Mouse (Mus musculus) spleen, adult 10 weeks (tissue): Measurements from ENCODE around the gene Gm14408. TPM values are rescaled to one million over a fixed set of nuclear protein-coding genes. Genes with fewer than 3 reads are reported as not detected.

Source experiments
- polyA plus RNA-seq: library from polyadenylated mRNA; stranded (reverse); fragments of 350-450 nt; fragmentation: Illumina TruSeq; extraction: RNeasy Lipid Tissue Mini Kit (QIAGEN cat#74804); gene quantifications from one replicate; pipeline ENCODE4 v1.2.3, GENCODE M21; 2015; ENCODE audit warnings: low replicate concordance; ENCODE audit not compliant: insufficient read depth

The Gm14408 gene
- not detected for polyA plus RNA-seq

DNA sequence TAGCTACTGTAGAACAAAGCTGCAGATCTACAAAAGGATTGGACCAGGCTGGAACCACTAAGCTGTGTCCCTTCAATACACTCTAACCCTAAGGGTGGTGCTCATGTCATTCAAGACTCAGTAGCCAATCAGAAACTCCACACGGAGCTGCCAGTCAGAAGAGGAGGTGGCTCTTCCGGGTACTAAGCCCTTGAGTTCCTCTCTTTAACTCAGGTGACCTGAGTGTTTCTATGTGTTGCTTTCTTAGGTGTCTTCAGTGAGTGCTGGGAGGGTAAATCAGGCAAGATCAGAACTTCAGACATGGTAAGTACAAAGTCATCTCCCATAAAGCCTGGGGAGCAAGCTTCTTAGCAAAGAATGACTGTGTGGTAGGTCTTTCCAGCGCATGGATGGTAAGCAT lies at the start of gene Gm14408:
TSS of gene Gm14408 (plus strand) at position 301 of the 400 bp plus-strand sequence.

DNA sequence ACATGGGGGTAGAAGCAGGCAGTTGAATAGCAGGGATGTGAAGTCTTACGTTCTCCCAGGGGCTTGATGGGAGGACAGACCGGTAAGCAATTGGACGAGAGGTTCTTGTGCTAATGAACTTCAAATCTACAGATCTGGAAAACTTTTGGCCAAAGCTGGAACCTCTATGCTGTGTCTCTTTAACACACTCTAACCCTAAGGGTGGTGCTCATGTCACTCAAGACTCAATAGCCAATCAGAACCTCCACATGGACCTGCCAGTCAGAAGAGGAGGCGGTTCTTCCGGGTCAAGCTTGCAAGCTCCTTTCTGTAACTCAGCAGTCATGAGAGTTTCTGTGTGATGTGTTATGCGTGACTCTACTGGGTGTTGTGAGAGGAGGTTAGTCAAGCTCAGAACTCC lies 32.6 kb upstream of the Gm14408 start, which contains the start of gene Gm14295:
TSS of gene Gm14295 (plus strand) at position 301 of the 400 bp plus-strand sequence.

Other genes starting within 250 kb of the Gm14408 start
- gene Gm14308, start 194.8 kb upstream of the Gm14408 start, polyA plus RNA-seq, result 6.7 TPM
- 35.0 TPM for gene Zfp973, start 160.6 kb upstream of the Gm14408 start, polyA plus RNA-seq
- gene Gm14305, start 122.8 kb upstream of the Gm14408 start, polyA plus RNA-seq, result 26.7 TPM
- 14.1 TPM for gene Gm14295, start 32.5 kb upstream of the Gm14408 start, polyA plus RNA-seq
- 7.7 TPM for gene Gm14296, start 96.7 kb downstream of the Gm14408 start, polyA plus RNA-seq
- gene Gm14419, start 169.8 kb downstream of the Gm14408 start, polyA plus RNA-seq, result 3.6 TPM
- not detected for gene Gm14401, start 243.2 kb downstream of the Gm14408 start, polyA plus RNA-seq